Mouse (Mus musculus) forebrain, embryonic 11.5 days (tissue): Measurements from ENCODE around the gene Gpx2. TPM values are rescaled to one million over a fixed set of nuclear protein-coding genes. Genes with fewer than 3 reads are reported as not detected.
"Not testable (repeated sequence)": the region's sequence is repeated elsewhere in the genome, so short reads cannot be mapped to it uniquely, and the experiment has no call there.

Source experiments
- ATAC-seq: fragments of 200-750 bp; cut with Nextera tagmentation; replicated peaks from 2 replicates; pipeline ENCODE4 v1.8.0; 2017; ENCODE audit warnings: moderate TSS enrichment; ENCODE audit not compliant: low FRiP score
- DNase-seq: peaks from one replicate; pipeline ENCODE4 v3.0.0-alpha.2; 2017; ENCODE audit warnings: low spot score
- H3K27ac ChIP-seq: fragments of 300-500 bp; sonication (generic); 2 replicates; pipeline ENCODE4 v1.5.1; 2014; ENCODE audit warnings: low read depth, low read length
- H3K27me3 ChIP-seq: fragments of 300-500 bp; sonication (generic); 2 replicates; pipeline ENCODE4 v1.6.1; 2014; ENCODE audit warnings: mild to moderate bottlenecking, low read length, mixed read lengths; ENCODE audit not compliant: control insufficient read depth, insufficient read depth
- H3K36me3 ChIP-seq: fragments of 300-500 bp; sonication (generic); 2 replicates; pipeline ENCODE4 v1.6.1; 2014; ENCODE audit warnings: mild to moderate bottlenecking, low read length, moderate library complexity, mixed read lengths; ENCODE audit not compliant: control insufficient read depth, insufficient read depth
- H3K4me1 ChIP-seq: fragments of 300-500 bp; sonication (generic); replicated peaks from 2 replicates; pipeline ENCODE4 v1.6.1; 2014; ENCODE audit warnings: low read length, mixed read lengths; ENCODE audit not compliant: control insufficient read depth, insufficient read depth
- H3K4me2 ChIP-seq: fragments of 300-500 bp; sonication (generic); 2 replicates; pipeline ENCODE4 v1.6.1; 2014; ENCODE audit warnings: low read depth, mild to moderate bottlenecking, low read length, moderate library complexity, mixed read lengths; ENCODE audit not compliant: severe bottlenecking
- H3K4me3 ChIP-seq: fragments of 300-500 bp; sonication (generic); 2 replicates; pipeline ENCODE4 v1.5.1; 2014; ENCODE audit warnings: low read depth, low read length
- H3K9ac ChIP-seq: fragments of 300-500 bp; sonication (generic); 2 replicates; pipeline ENCODE4 v1.6.1; 2014; ENCODE audit warnings: low read length
- H3K9me3 ChIP-seq: fragments of 300-500 bp; sonication (generic); 2 replicates; pipeline ENCODE4 v1.6.1; 2016; ENCODE audit warnings: low read length, mixed read lengths; ENCODE audit not compliant: control insufficient read depth
- WGBS: fragments of 180-500 bp; shearing (Covaris S2); extraction: QIAGEN DNeasy Blood & Tissue Kit; methylation state at CpG from one replicate; pipeline ENCODE4 v1.1.7; 2014; 5-methylcytosine and 5-hydroxymethylcytosine counted together
- polyA plus RNA-seq: library from polyadenylated mRNA; unstranded; fragments of >200 nt; fragmentation: Nextera tagmentation; extraction: Ambion mirVana; gene quantifications from 2 replicates; pipeline ENCODE4 v1.2.1, GENCODE M21; 2014

Gene Gpx2
- polyA plus RNA-seq, 1 experiment from 2014 or later, result 0.20 TPM

GRCm38 (mm10) chr12:76796938-76797539, 1.7 kb upstream of the Gpx2 start:
- 86% methylated on average over 7 of the region's 7 CpGs for WGBS
- ATAC-seq, result no peak

GRCm38 (mm10) chr12:76792540-76792939, 2.8 kb downstream of the Gpx2 start:
- not testable (repeated sequence) for H3K27ac ChIP-seq, ATAC-seq, DNase-seq, H3K9me3 ChIP-seq, H3K36me3 ChIP-seq, H3K4me1 ChIP-seq, H3K9ac ChIP-seq, H3K27me3 ChIP-seq, H3K4me2 ChIP-seq, H3K4me3 ChIP-seq
- WGBS, result 57% methylated on average over 14 of the region's 14 CpGs

More at GRCm38 (mm10) chr12:76796938-76797539, 1.7 kb upstream of the Gpx2 start:
- no peaks in the 10 kb centered on the region for H3K27me3 ChIP-seq
- no peaks in the 10 kb centered on the region for H3K9me3 ChIP-seq
- DNase-seq, result no peak
- no peak overlapping the region for H3K9ac ChIP-seq
- no peaks in the 10 kb centered on the region for H3K4me1 ChIP-seq
- H3K4me3 ChIP-seq, result no peak overlapping the region
- no peaks in the 10 kb centered on the region for H3K36me3 ChIP-seq
- no peak overlapping the region for H3K4me2 ChIP-seq
- H3K27ac ChIP-seq, result no peak overlapping the region

GRCm38 (mm10) chr12:76790446-76791084, 4.8 kb downstream of the Gpx2 start:
- no peaks in the 10 kb centered on the region for H3K4me1 ChIP-seq
- 69% methylated on average over 8 of the region's 8 CpGs for WGBS
- DNase-seq, result no peak
- H3K9me3 ChIP-seq, result no peaks in the 10 kb centered on the region
- no peak overlapping the region for H3K27ac ChIP-seq
- H3K27me3 ChIP-seq, result no peaks in the 10 kb centered on the region
- no peaks in the 10 kb centered on the region for H3K36me3 ChIP-seq
- no peak overlapping the region for H3K4me3 ChIP-seq
- no peak overlapping the region for H3K9ac ChIP-seq
- ATAC-seq, result no peak
- no peak overlapping the region for H3K4me2 ChIP-seq

GRCm38 (mm10) chr12:76784056-76784619, 11.2 kb downstream of the Gpx2 start:
- Histone ChIP-seq H3K36me3 (no peaks in the 10 kb centered on the region), H3K27me3 (no peaks in the 10 kb centered on the region), H3K4me2 (no peak overlapping the region), H3K9me3 (no peaks in the 10 kb centered on the region), H3K27ac (no peak overlapping the region), H3K9ac (no peak overlapping the region), H3K4me1 (no peaks in the 10 kb centered on the region), H3K4me3 (no peak overlapping the region)
- ATAC-seq, result no peak
- no peak for DNase-seq
- WGBS, result 78% methylated on average over 10 of the region's 10 CpGs

- no peak overlapping the region for H3K27ac ChIP-seq
- 75% methylated on average over 12 of the region's 12 CpGs for WGBS
- H3K9me3 ChIP-seq, result no peaks in the 10 kb centered on the region
- H3K9ac ChIP-seq, result no peak overlapping the region
- H3K4me1 ChIP-seq, result no peaks in the 10 kb centered on the region
- H3K4me3 ChIP-seq, result no peak overlapping the region
- no peak for ATAC-seq
- H3K27me3 ChIP-seq, result no peaks in the 10 kb centered on the region
- no peaks in the 10 kb centered on the region for H3K36me3 ChIP-seq
- no peak overlapping the region for H3K4me2 ChIP-seq
- DNase-seq, result no peak
These were observed 14.5 kb downstream of the Gpx2 start for GRCm38 (mm10) chr12:76780639-76781468.

GRCm38 (mm10) chr12:76779951-76780350, 15.4 kb downstream of the Gpx2 start:
- H3K9ac ChIP-seq, result no peak overlapping the region
- H3K27ac ChIP-seq, result no peak overlapping the region
- H3K36me3 ChIP-seq, result no peaks in the 10 kb centered on the region
- ATAC-seq (no peak), DNase-seq (no peak)
- WGBS, result 85% methylated on average over 5 of the region's 5 CpGs
- H3K4me1 ChIP-seq, result no peaks in the 10 kb centered on the region
- H3K27me3 ChIP-seq, result no peaks in the 10 kb centered on the region
- H3K4me2 ChIP-seq, result no peak overlapping the region
- H3K4me3 ChIP-seq, result no peak overlapping the region
- H3K9me3 ChIP-seq, result no peaks in the 10 kb centered on the region

GRCm38 (mm10) chr12:76778305-76779083, 16.9 kb downstream of the Gpx2 start:
- Histone ChIP-seq H3K4me2 (no peak overlapping the region), H3K36me3 (no peaks in the 10 kb centered on the region), H3K9ac (no peak overlapping the region), H3K9me3 (no peaks in the 10 kb centered on the region), H3K27ac (no peak overlapping the region), H3K4me3 (no peak overlapping the region), H3K27me3 (no peaks in the 10 kb centered on the region), H3K4me1 (no peaks in the 10 kb centered on the region)
- WGBS, result 88% methylated on average over 10 of the region's 10 CpGs
- ATAC-seq (no peak), DNase-seq (no peak)

GRCm38 (mm10) chr12:76777845-76778244, 17.5 kb downstream of the Gpx2 start:
- Histone ChIP-seq H3K4me1 (no peaks in the 10 kb centered on the region), H3K9me3 (no peaks in the 10 kb centered on the region), H3K4me2 (no peak overlapping the region), H3K36me3 (no peaks in the 10 kb centered on the region), H3K4me3 (no peak overlapping the region), H3K27me3 (no peaks in the 10 kb centered on the region), H3K9ac (no peak overlapping the region), H3K27ac (no peak overlapping the region)
- ATAC-seq (no peak), DNase-seq (no peak)
